ENCODE assay signal across 9 mouse cellular contexts in the genomic region with DNA sequence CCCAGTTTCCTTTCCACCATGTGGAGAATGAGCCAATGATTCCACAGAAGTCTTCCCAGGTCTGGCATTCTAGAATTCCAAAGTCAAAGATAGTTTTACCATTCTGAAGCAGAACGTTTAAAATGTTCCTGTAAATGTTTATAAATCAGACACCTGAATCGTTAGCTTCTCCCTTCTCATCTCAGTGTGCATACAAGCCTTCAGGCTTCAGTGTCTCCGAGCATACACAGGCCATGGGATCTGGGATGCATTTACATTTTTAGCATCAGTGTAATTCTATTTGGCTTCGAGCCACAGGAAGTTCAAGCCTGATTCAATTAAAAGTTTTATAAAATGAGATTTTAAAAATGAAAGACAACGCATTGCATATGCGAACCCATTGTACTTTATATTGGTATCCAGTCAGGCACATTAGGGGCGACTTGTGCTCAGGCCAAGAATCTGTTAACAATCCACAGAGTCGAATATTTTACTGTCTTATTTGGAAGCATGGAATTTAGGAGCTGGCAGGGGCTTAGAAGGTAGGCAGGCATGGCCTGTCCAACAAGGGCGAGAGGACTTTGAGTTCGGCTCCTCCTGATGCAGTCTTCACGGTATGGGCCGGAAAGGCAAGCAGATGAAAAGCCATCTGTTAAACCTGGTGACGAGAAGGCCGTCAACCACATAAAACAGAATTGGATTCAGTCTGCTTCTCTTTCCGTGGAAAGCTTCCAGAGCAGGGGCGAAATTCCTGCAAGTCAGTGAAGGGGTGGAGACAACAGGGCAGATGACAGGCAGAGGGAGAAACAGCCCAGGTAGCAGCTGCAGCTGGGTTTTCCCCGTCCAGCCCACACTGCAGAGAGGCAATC.
A peak's percentile ranks its signal among the peaks of the same experiment; 100 is the strongest.
DNase-seq lines count a peak whose midpoint lies in the region; ATAC-seq lines count a peak whose summit lies in the region.
"Had no signal": no experiment of that assay in that cellular context is flagged by ENCODE, and none has a peak within 500 bp of the region (broad histone marks: within the 10 kb centered on the region; RNA-seq: fewer than 3 reads in every experiment).

No protein-coding gene starts in this region.

- no peak overlapping the region for H3K4me3 ChIP-seq in embryonic facial prominence, embryonic 12.5 days
- no peak overlapping the region for H3K4me3 ChIP-seq in embryonic facial prominence, embryonic 10.5 days
- H3K4me3 ChIP-seq: neural tube, embryonic 13.5 days had no signal

- H3K4me2 ChIP-seq in embryonic facial prominence, embryonic 12.5 days (replicated peaks) = no peak overlapping the region
- H3K4me2 ChIP-seq: neural tube, embryonic 13.5 days had no signal

- no peaks in the 10 kb centered on the region for H3K27me3 ChIP-seq in embryonic facial prominence, embryonic 12.5 days
- no peaks in the 10 kb centered on the region for H3K27me3 ChIP-seq in embryonic facial prominence, embryonic 10.5 days (replicated peaks; ENCODE audit: low read depth, poor library complexity, severe bottlenecking)
- H3K27me3 ChIP-seq: neural tube, embryonic 13.5 days had no signal

- DNase-seq in embryonic facial prominence, embryonic 10.5 days (ENCODE audit: low spot score) = no peak
- DNase-seq in NIH3T3 (ENCODE audit: low read depth) = peak; percentile 63
- peak; percentile 28 for DNase-seq in heart, postnatal 4 days
- DNase-seq in left cerebral cortex, adult 8-10 months (ENCODE audit: low spot score in 2 of 2) = peak; percentile 44 to 88
- no peak for DNase-seq in gastrocnemius, postnatal 36 days
- no peak for DNase-seq in urinary bladder, postnatal 14 days (ENCODE audit: low spot score)
- DNase-seq in thymus, postnatal 10 days (ENCODE audit: low spot score in 2 of 2) = no peak

- H3K36me3 ChIP-seq in embryonic facial prominence, embryonic 12.5 days = no peaks in the 10 kb centered on the region
- no peaks in the 10 kb centered on the region for H3K36me3 ChIP-seq in embryonic facial prominence, embryonic 10.5 days (replicated peaks)
- H3K36me3 ChIP-seq: neural tube, embryonic 13.5 days had no signal

- 41% methylated on average over 17 of the region's 17 CpGs for WGBS in embryonic facial prominence, embryonic 12.5 days
- WGBS in embryonic facial prominence, embryonic 10.5 days = 76% methylated on average over 17 of the region's 17 CpGs

- no peak for ATAC-seq in embryonic facial prominence, embryonic 12.5 days (ENCODE audit: insufficient number of reproducible peaks, insufficient read depth, low FRiP score, low TSS enrichment)

- H3K27ac ChIP-seq in embryonic facial prominence, embryonic 12.5 days = peak overlapping the region; percentile 83
- H3K27ac ChIP-seq in embryonic facial prominence, embryonic 10.5 days (replicated peaks) = no peak overlapping the region
- H3K27ac ChIP-seq: neural tube, embryonic 13.5 days had no signal

- peaks cover 27% of the 10 kb centered on the region for H3K4me1 ChIP-seq in embryonic facial prominence, embryonic 12.5 days
- H3K4me1 ChIP-seq in embryonic facial prominence, embryonic 10.5 days = no peaks in the 10 kb centered on the region
- H3K4me1 ChIP-seq: neural tube, embryonic 13.5 days had no signal

- intact Hi-C loops in gastrocnemius, postnatal 36 days (cut with DNase I) = no loop called here

- no peaks in the 10 kb centered on the region for H3K9me3 ChIP-seq in embryonic facial prominence, embryonic 12.5 days
- H3K9me3 ChIP-seq in embryonic facial prominence, embryonic 10.5 days = peaks cover 7% of the 10 kb centered on the region; the same call in 1 of the 2 replicates
- H3K9me3 ChIP-seq: neural tube, embryonic 13.5 days had no signal

- H3K9ac ChIP-seq in embryonic facial prominence, embryonic 12.5 days = no peak overlapping the region
- H3K9ac ChIP-seq: neural tube, embryonic 13.5 days had no signal

Comparison
In these comparisons a context has a peak if more than half of its experiments do, and no peak if none do; other contexts are left out.
1. DNase-seq: peak in NIH3T3 (single experiment), heart, postnatal 4 days (single experiment) and left cerebral cortex, adult 8-10 months (2 of 2); none in embryonic facial prominence, embryonic 10.5 days (single experiment), gastrocnemius, postnatal 36 days (0 of 2), urinary bladder, postnatal 14 days (single experiment) and thymus, postnatal 10 days (0 of 2).